Mouse (Mus musculus) left cerebral cortex, postnatal 25 days (tissue): ENCODE results near the gene Ppm1l. TPM values are rescaled to one million over a fixed set of nuclear protein-coding genes. Genes with fewer than 3 reads are reported as not detected.

Experiments
- DNase-seq, 2 experiments: peaks; one replicate each; pipeline ENCODE4 v3.0.0; 2022; ENCODE audit warnings: low spot score in 2 of 2, mixed read lengths in 1 of 2
- intact Hi-C: fragments of 180-260 bp; cut with DNase I; formaldehyde crosslinking; loops from one replicate; pipeline ENCODE4 v1.15.1; 2025
- total RNA-seq, 2 experiments: library from RNA; stranded (reverse); gene quantifications; 2 replicates each; pipeline ENCODE4 v1.2.3; 2021

Gene Ppm1l
- total RNA-seq, 2 experiments from 2014 or later: 77.9 to 86.8 TPM

- intact Hi-C loops: no loop called here
- no peak for DNase-seq
These were observed 153.6 kb downstream of the Ppm1l start for GRCm38 (mm10) chr3:69470142-69470796.

GRCm38 (mm10) chr3:69475850-69476450, 159.3 kb downstream of the Ppm1l start:
- intact Hi-C loops: no loop called here
- no peak for DNase-seq

GRCm38 (mm10) chr3:69479937-69480336, 163.3 kb downstream of the Ppm1l start:
- peak in 1 of 2 experiments; percentile 45 for DNase-seq

GRCm38 (mm10) chr3:69481835-69482234, 165.2 kb downstream of the Ppm1l start:
- intact Hi-C loops: loop anchor here (1.0 to 5.0 kb wide), 5 partner anchors 90 to 245 kb away; partner anchors contain the start of gene Ppm1l
- DNase-seq: peak; percentile 87 to 90

More at GRCm38 (mm10) chr3:69479937-69480336, 163.3 kb downstream of the Ppm1l start:
- intact Hi-C loops: loop anchor here (5.0 kb wide), 3 partner anchors 88 to 243 kb away; no protein-coding TSS in a partner anchor

GRCm38 (mm10) chr3:69484006-69484574, 167.4 kb downstream of the Ppm1l start:
- intact Hi-C loops: loop anchor here (5.0 kb wide), 3 partner anchors 92 to 247 kb away; no protein-coding TSS in a partner anchor
- no peak for DNase-seq

GRCm38 (mm10) chr3:69484582-69484981, 167.9 kb downstream of the Ppm1l start:
- intact Hi-C loops: loop anchor here (5.0 kb wide), 3 partner anchors 92 to 247 kb away; no protein-coding TSS in a partner anchor

GRCm38 (mm10) chr3:69485347-69485746, 168.7 kb downstream of the Ppm1l start:
- DNase-seq: no peak
- intact Hi-C loops: loop anchor here (5.0 kb wide), 1 partner anchor 112 kb away; the partner anchor contains the start of gene B3galnt1

More at GRCm38 (mm10) chr3:69484582-69484981, 167.9 kb downstream of the Ppm1l start:
- no peak for DNase-seq

GRCm38 (mm10) chr3:69485756-69486155, 169.1 kb downstream of the Ppm1l start:
- intact Hi-C loops: loop anchor here (5.0 kb wide), 1 partner anchor 112 kb away; the partner anchor contains the start of gene B3galnt1
- no peak for DNase-seq

- intact Hi-C loops: loop anchor here (5.0 kb wide), 1 partner anchor 110 kb away; the partner anchor contains the start of gene B3galnt1
These were observed 170.8 kb downstream of the Ppm1l start for GRCm38 (mm10) chr3:69487471-69487870.

GRCm38 (mm10) chr3:69489669-69490068, 173.0 kb downstream of the Ppm1l start:
- intact Hi-C loops: loop anchor here (5.0 kb wide), 2 partner anchors 108 to 213 kb away; partner anchors contain the start of gene B3galnt1
- peak in 1 of 2 experiments; percentile 79 for DNase-seq

More at GRCm38 (mm10) chr3:69487471-69487870, 170.8 kb downstream of the Ppm1l start:
- DNase-seq: no peak

- intact Hi-C loops: loop anchor here (5.0 kb wide), 1 partner anchor 211 kb away; no protein-coding TSS in a partner anchor
- no peak for DNase-seq
These were observed 174.5 kb downstream of the Ppm1l start for GRCm38 (mm10) chr3:69490981-69491681.

- intact Hi-C loops: loop anchor here (5.0 kb wide), 2 partner anchors 208 to 228 kb away; partner anchors contain the start of gene Nmd3
- peak in 1 of 2 experiments; percentile 49 for DNase-seq
These were observed 177.8 kb downstream of the Ppm1l start for GRCm38 (mm10) chr3:69494233-69495010.

GRCm38 (mm10) chr3:69497178-69497577, 180.5 kb downstream of the Ppm1l start:
- intact Hi-C loops: loop anchor here (5.0 kb wide), 1 partner anchor 225 kb away; the partner anchor contains the start of gene Nmd3
- DNase-seq: peak in 1 of 2 experiments; percentile 87

- DNase-seq: no peak
- intact Hi-C loops: no loop called here
These were observed 185.3 kb downstream of the Ppm1l start for GRCm38 (mm10) chr3:69502009-69502408.

GRCm38 (mm10) chr3:69502527-69502926, 185.9 kb downstream of the Ppm1l start:
- no peak for DNase-seq
- intact Hi-C loops: no loop called here

- intact Hi-C loops: no loop called here
- no peak for DNase-seq
These were observed 188.4 kb downstream of the Ppm1l start for GRCm38 (mm10) chr3:69505090-69505489.

- intact Hi-C loops: no loop called here
These were observed 189.7 kb downstream of the Ppm1l start for GRCm38 (mm10) chr3:69506352-69506751.

GRCm38 (mm10) chr3:69509411-69509952, 192.8 kb downstream of the Ppm1l start:
- DNase-seq: peak in 1 of 2 experiments; percentile 71
- intact Hi-C loops: no loop called here

More at GRCm38 (mm10) chr3:69506352-69506751, 189.7 kb downstream of the Ppm1l start:
- DNase-seq: no peak
